Mouse (Mus musculus): ENCODE results near the gene Olfr20. TPM values are rescaled to one million over a fixed set of nuclear protein-coding genes. Genes with fewer than 3 reads are reported as not detected.
"Not testable (repeated sequence)": the region's sequence is repeated elsewhere in the genome, so short reads cannot be mapped to it uniquely, and the experiment has no call there.

The Olfr20 gene
- total RNA-seq (2014; rRNA removed) (0.13 TPM in 1 of 2 replicates, not detected in the other), polyA plus RNA-seq (2012; rRNA removed) (1.0 and 1.8 TPM in 2 replicates)

GRCm38 (mm10) chr11:73350483-73350882 is at the start of gene Olfr20:
Olfr20 (plus strand) TSS chr11:73350783.
- no peak for DNase-seq (ENCODE audit: extremely low read depth, low read depth, low spot score)
- H3K4me3 ChIP-seq (ENCODE audit: insufficient read depth, low read depth, low read length): no peak within 1 kb of the TSS
- no peaks in the 10 kb centered on the region for H3K79me2 ChIP-seq (ENCODE audit: control insufficient read depth, insufficient read depth, low read length)
- H3K27ac ChIP-seq (replicated peaks; ENCODE audit: insufficient read depth, low read depth, low read length): no peak within 1 kb of the TSS
- no peak for TF ChIP-seq POLR2A (IDR thresholded peaks at IDR 0.05; ENCODE audit: extremely low read depth, insufficient read depth, low read length)
- no peak for TF ChIP-seq CTCF (IDR thresholded peaks at IDR 0.05; ENCODE audit: low read depth, low read length)
- no peak within 1 kb of the TSS for H3K9ac ChIP-seq (ENCODE audit: low read depth, low read length)
- no peaks in the 10 kb centered on the region for H3K27me3 ChIP-seq (ENCODE audit: control insufficient read depth, insufficient read depth, low read length)
- peaks cover 6% of the 10 kb centered on the region for H3K36me3 ChIP-seq (ENCODE audit: control insufficient read depth, insufficient read depth, low read length)
- 64% methylated on average over 3 of the region's 3 CpGs for WGBS
- H3K4me1 ChIP-seq (ENCODE audit: control insufficient read depth, insufficient read depth, low read length): no peaks in the 10 kb centered on the region

GRCm38 (mm10) chr11:73303123-73303522 is 47.5 kb upstream of the Olfr20 start:
- Histone ChIP-seq H3K27ac (replicated peaks; ENCODE audit: insufficient read depth, low read depth, low read length) (no peak overlapping the region), H3K79me2 (ENCODE audit: control insufficient read depth, insufficient read depth, low read length) (no peaks in the 10 kb centered on the region), H3K36me3 (ENCODE audit: control insufficient read depth, insufficient read depth, low read length) (peaks cover 15% of the 10 kb centered on the region), H3K4me3 (ENCODE audit: insufficient read depth, low read depth, low read length) (no peak overlapping the region), H3K4me1 (ENCODE audit: control insufficient read depth, insufficient read depth, low read length) (no peaks in the 10 kb centered on the region), H3K9ac (ENCODE audit: low read depth, low read length) (no peak overlapping the region), H3K27me3 (ENCODE audit: control insufficient read depth, insufficient read depth, low read length) (no peaks in the 10 kb centered on the region)
- DNase-seq (ENCODE audit: extremely low read depth, low read depth, low spot score): no peak
- no peak for TF ChIP-seq POLR2A (IDR thresholded peaks at IDR 0.05; ENCODE audit: extremely low read depth, insufficient read depth, low read length)
- TF ChIP-seq CTCF (IDR thresholded peaks at IDR 0.05; ENCODE audit: low read depth, low read length): no peak
- WGBS: 76% methylated on average over 2 of the region's 2 CpGs

- no peaks in the 10 kb centered on the region for H3K4me1 ChIP-seq (ENCODE audit: control insufficient read depth, insufficient read depth, low read length)
- no peak overlapping the region for H3K4me3 ChIP-seq (ENCODE audit: insufficient read depth, low read depth, low read length)
- H3K9ac ChIP-seq (ENCODE audit: low read depth, low read length): no peak overlapping the region
- H3K79me2 ChIP-seq (ENCODE audit: control insufficient read depth, insufficient read depth, low read length): no peaks in the 10 kb centered on the region
- no peak for TF ChIP-seq POLR2A (IDR thresholded peaks at IDR 0.05; ENCODE audit: extremely low read depth, insufficient read depth, low read length)
- TF ChIP-seq CTCF (IDR thresholded peaks at IDR 0.05; ENCODE audit: low read depth, low read length): no peak
- H3K27me3 ChIP-seq (ENCODE audit: control insufficient read depth, insufficient read depth, low read length): no peaks in the 10 kb centered on the region
- 79% methylated on average over 3 of the region's 3 CpGs for WGBS
- H3K36me3 ChIP-seq (ENCODE audit: control insufficient read depth, insufficient read depth, low read length): peaks cover 18% of the 10 kb centered on the region
- DNase-seq (ENCODE audit: extremely low read depth, low read depth, low spot score): no peak
- H3K27ac ChIP-seq (replicated peaks; ENCODE audit: insufficient read depth, low read depth, low read length): no peak overlapping the region
Measured at GRCm38 (mm10) chr11:73315961-73316360, 34.6 kb upstream of the Olfr20 start.

GRCm38 (mm10) chr11:73318581-73318980 is 32.0 kb upstream of the Olfr20 start:
- DNase-seq (ENCODE audit: extremely low read depth, low read depth, low spot score); H3K4me3 ChIP-seq (ENCODE audit: insufficient read depth, low read depth, low read length); H3K27me3 ChIP-seq (ENCODE audit: control insufficient read depth, insufficient read depth, low read length); H3K27ac ChIP-seq (replicated peaks; ENCODE audit: insufficient read depth, low read depth, low read length); H3K79me2 ChIP-seq (ENCODE audit: control insufficient read depth, insufficient read depth, low read length); H3K4me1 ChIP-seq (ENCODE audit: control insufficient read depth, insufficient read depth, low read length); H3K9ac ChIP-seq (ENCODE audit: low read depth, low read length): not testable (repeated sequence)
- WGBS: 95% methylated on average over 2 of the region's 2 CpGs
- H3K36me3 ChIP-seq (ENCODE audit: control insufficient read depth, insufficient read depth, low read length): peaks cover 12% of the 10 kb centered on the region

- H3K36me3 ChIP-seq (ENCODE audit: control insufficient read depth, insufficient read depth, low read length): peaks cover 12% of the 10 kb centered on the region
- H3K79me2 ChIP-seq (ENCODE audit: control insufficient read depth, insufficient read depth, low read length); H3K4me1 ChIP-seq (ENCODE audit: control insufficient read depth, insufficient read depth, low read length); H3K27ac ChIP-seq (replicated peaks; ENCODE audit: insufficient read depth, low read depth, low read length); H3K4me3 ChIP-seq (ENCODE audit: insufficient read depth, low read depth, low read length); H3K9ac ChIP-seq (ENCODE audit: low read depth, low read length); H3K27me3 ChIP-seq (ENCODE audit: control insufficient read depth, insufficient read depth, low read length); DNase-seq (ENCODE audit: extremely low read depth, low read depth, low spot score): not testable (repeated sequence)
- WGBS: 93% methylated on average over 13 of the region's 13 CpGs
Measured at GRCm38 (mm10) chr11:73321064-73321463, 29.5 kb upstream of the Olfr20 start.

- H3K27ac ChIP-seq (replicated peaks; ENCODE audit: insufficient read depth, low read depth, low read length): peak overlapping the region; percentile 69
- H3K9ac ChIP-seq (ENCODE audit: low read depth, low read length): peak overlapping the region; percentile 38
- TF ChIP-seq CTCF (IDR thresholded peaks at IDR 0.05; ENCODE audit: low read depth, low read length) (no peak), POLR2A (IDR thresholded peaks at IDR 0.05; ENCODE audit: extremely low read depth, insufficient read depth, low read length) (no peak)
- peaks cover 4% of the 10 kb centered on the region; the same call in 1 of the 2 replicates for H3K79me2 ChIP-seq (ENCODE audit: control insufficient read depth, insufficient read depth, low read length)
- WGBS: 18% methylated on average over 9 of the region's 9 CpGs
- peak overlapping the region; percentile 49 for H3K4me3 ChIP-seq (ENCODE audit: insufficient read depth, low read depth, low read length)
- H3K4me1 ChIP-seq (ENCODE audit: control insufficient read depth, insufficient read depth, low read length): peaks cover 9% of the 10 kb centered on the region; the same call in 1 of the 2 replicates
- H3K27me3 ChIP-seq (ENCODE audit: control insufficient read depth, insufficient read depth, low read length): no peaks in the 10 kb centered on the region
- H3K36me3 ChIP-seq (ENCODE audit: control insufficient read depth, insufficient read depth, low read length): peaks cover 4% of the 10 kb centered on the region
- peak; percentile 90 for DNase-seq (ENCODE audit: extremely low read depth, low read depth, low spot score)
Measured at GRCm38 (mm10) chr11:73323906-73324830, 26.4 kb upstream of the Olfr20 start.
